Mouse (Mus musculus) brown adipose tissue, adult 24 weeks (tissue): ENCODE measurements around the gene Trim2. TPM values are rescaled to one million over a fixed set of nuclear protein-coding genes. Genes with fewer than 3 reads are reported as not detected.

Experiments used
- H3K27ac ChIP-seq: fragments of 200-500 bp; replicated peaks from 2 replicates; pipeline ENCODE4 v1.5.1; 2012; ENCODE audit warnings: low read depth, mild to moderate bottlenecking, low read length
- H3K4me1 ChIP-seq: fragments of 200-500 bp; 2 replicates; pipeline ENCODE4 v1.6.1; 2012; ENCODE audit warnings: low read length, mixed read lengths; ENCODE audit not compliant: control insufficient read depth, insufficient read depth, insufficient read length
- H3K4me3 ChIP-seq: fragments of 200-500 bp; 2 replicates; pipeline ENCODE4 v1.5.1; 2012; ENCODE audit warnings: low read depth, mild to moderate bottlenecking, low read length, moderate library complexity; ENCODE audit not compliant: insufficient read depth
- polyA plus RNA-seq: library from polyadenylated mRNA; stranded (reverse); fragments of >200 nt; gene quantifications from 2 replicates; pipeline ENCODE4 v1.2.4, GENCODE M21; 2012; ENCODE audit not compliant: missing spikeins, insufficient read depth, insufficient read length

The Trim2 gene
- polyA plus RNA-seq, 1 experiment = 14.2 TPM

DNA sequence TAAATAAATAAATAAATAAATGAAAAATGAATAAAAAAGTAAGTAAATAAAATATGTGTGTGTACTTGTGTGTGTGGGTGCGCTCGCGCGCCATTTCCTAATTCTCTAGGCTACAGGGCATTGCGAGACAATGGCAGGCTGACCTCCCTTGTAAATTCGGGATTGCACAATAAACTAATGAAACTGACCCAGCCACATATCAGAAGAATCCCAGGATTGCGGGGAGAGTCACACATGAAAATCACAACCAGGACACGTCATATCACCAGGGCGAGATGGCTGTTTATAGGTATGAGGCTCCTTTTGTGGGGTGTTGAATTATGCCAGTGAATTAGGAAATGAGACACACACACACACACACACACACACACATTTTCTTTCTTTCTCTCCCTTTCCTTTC lies 107.2 kb downstream of the Trim2 start:
- H3K4me3 ChIP-seq = no peak overlapping the region
- H3K4me1 ChIP-seq = no peaks in the 10 kb centered on the region
- no peak overlapping the region for H3K27ac ChIP-seq

DNA sequence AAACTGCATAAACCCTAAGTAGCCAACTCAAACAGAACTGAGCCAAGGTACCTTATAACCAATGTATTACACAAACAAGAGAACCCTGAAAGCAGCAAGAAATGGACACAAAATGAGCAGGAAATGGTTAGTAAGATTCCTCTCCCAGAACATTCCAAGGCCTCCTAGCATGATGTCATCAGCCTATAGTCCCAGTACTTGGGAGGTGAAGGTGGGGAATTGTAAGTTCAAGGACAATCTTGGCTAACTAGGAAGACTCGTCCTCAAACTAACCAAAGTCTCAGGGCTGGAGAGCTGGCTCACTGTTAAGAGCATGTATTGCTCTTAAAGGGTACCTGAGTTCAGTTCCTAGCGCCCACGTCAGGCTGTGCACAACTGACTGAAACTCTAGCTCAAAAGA lies 108.4 kb downstream of the Trim2 start:
- Histone ChIP-seq H3K4me1 (no peaks in the 10 kb centered on the region), H3K27ac (no peak overlapping the region), H3K4me3 (no peak overlapping the region)

DNA sequence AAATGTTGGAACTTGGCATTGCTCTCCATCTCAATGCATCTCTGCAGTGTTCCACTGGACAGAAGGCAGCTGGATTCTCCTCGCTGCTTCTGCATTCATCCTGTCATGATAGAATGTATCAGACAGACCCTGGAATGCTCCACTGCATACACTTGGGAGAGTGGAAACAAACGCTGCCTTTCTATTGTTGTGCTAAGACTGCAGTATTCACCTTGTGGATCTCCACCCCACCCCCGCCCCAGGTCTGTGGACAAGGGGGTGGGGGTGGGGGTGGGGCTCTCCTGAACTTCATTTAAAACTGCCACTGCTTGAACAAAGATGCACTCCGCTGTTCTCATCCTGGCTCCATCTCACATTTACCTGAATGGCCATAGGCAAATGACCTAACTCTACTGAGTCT lies 112.8 kb downstream of the Trim2 start:
- no peak overlapping the region for H3K27ac ChIP-seq
- no peaks in the 10 kb centered on the region for H3K4me1 ChIP-seq
- H3K4me3 ChIP-seq = no peak overlapping the region

DNA sequence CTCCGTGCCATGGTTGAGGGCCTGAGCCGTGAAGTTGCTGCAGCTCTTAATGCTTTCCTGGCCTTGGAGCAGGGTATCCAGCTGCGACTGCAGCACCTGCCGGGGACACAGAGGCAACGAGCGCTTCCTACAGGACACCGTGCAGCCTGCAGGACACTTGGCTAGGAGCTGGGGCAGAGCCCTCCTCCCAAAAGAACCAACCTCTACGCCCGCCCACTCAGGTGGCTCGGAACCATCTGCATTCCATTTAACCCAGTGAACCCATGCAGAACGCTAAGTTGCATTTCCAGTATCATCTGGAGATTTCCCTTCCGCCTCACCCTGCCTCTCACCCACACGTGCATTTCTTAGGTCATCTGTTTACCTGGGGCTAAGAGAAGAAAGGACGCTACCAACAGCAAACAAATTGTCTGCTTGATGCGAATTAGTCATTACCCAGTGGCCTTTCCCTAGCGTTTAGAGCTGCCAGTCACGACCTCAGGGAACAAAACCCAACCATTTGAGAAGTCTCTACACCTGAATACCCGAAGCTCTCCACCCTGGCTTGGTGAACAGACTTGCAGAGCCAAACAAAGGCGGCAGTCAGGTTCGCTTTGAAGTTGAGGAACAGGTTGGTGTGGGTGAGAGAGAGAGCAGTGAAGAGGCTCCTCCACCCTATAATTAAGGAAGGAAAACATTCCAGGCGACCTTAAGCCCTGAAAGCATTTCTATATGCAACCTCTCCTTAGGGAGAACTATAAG lies 115.4 kb downstream of the Trim2 start:
- peak overlapping the region; percentile 45 for H3K4me3 ChIP-seq
- no peak overlapping the region for H3K27ac ChIP-seq
- H3K4me1 ChIP-seq = no peaks in the 10 kb centered on the region

GRCm38 (mm10) chr3:84190513-84191061 lies 116.1 kb downstream of the Trim2 start:
- H3K27ac ChIP-seq = no peak overlapping the region
- peak overlapping the region; percentile 45 for H3K4me3 ChIP-seq
- no peaks in the 10 kb centered on the region for H3K4me1 ChIP-seq

DNA sequence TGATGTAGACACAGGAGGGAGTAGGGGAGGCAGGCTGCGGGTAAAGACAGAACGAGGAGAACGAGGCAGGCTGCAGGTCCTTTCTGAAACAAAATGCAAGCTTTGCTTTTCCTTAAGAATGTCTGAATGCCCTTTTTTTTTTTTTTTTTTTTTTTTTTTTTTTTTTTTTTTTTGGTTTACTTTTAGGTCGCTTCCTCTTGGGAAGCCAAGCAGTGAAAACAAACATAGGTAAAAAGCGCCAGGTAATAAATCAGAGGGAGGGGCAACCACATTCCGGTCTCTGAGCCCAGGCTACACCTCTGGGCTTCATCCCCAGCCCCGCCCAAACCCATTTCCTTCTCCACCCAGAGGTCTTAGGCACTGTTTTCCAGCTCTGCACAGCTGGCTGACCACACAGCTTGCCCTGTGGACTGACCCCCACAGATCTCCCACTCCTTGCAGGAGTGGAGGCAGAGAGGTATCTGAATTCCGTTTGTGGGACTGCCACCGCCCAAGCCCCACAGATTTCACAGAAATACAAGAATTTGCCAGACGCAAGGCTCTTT lies 117.0 kb downstream of the Trim2 start:
- no peaks in the 10 kb centered on the region for H3K4me1 ChIP-seq
- H3K27ac ChIP-seq = no peak overlapping the region
- peak overlapping the region; percentile 45 for H3K4me3 ChIP-seq

DNA sequence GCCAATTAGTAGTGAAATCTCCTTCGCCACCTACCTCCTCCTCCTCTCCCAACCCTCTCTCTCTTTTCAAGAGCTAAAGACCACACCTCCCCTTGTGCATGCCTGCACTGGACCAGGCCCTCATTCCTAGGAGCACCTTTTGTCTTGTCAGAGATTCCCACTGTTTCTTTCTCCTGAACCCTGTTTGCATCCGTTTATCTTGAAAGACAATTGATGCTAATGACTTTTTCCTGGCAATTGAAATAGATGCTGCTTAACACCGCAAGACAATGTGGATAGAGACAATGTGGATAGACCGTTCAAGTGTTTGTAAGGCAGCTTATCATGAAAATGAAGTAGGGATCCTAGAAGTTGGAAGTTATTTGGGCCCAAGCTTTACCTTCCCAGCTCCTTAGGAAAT lies 125.0 kb downstream of the Trim2 start:
- Histone ChIP-seq H3K4me3 (no peak overlapping the region), H3K4me1 (peaks cover 5% of the 10 kb centered on the region; the same call in 1 of the 2 replicates), H3K27ac (no peak overlapping the region)

DNA sequence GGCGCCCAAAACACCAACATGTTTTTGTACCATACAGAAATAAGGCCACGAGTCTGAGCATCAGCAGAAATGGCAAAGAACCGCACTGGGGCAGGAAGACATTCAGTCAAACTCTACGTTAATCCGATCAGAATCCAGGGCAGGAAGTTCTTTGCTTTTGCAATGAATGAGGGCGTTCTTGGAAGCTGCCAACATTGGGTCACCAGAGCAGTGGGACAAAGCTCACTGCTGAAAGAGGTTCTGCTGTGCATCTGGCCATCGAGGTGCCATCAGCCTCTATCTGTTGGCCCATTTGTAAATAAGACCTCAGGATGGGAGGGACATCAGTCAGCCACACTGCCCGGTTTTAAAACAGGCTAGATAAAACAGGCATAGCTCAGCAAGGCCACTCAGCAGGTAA lies 125.6 kb downstream of the Trim2 start:
- H3K4me1 ChIP-seq = peaks cover 5% of the 10 kb centered on the region; the same call in 1 of the 2 replicates
- H3K27ac ChIP-seq = no peak overlapping the region
- H3K4me3 ChIP-seq = no peak overlapping the region

- no peak overlapping the region for H3K27ac ChIP-seq
- no peak overlapping the region for H3K4me3 ChIP-seq
- H3K4me1 ChIP-seq = peaks cover 5% of the 10 kb centered on the region; the same call in 1 of the 2 replicates
These were observed 126.4 kb downstream of the Trim2 start for GRCm38 (mm10) chr3:84180304-84180703.

GRCm38 (mm10) chr3:84177834-84178233 lies 128.8 kb downstream of the Trim2 start:
- Histone ChIP-seq H3K27ac (no peak overlapping the region), H3K4me1 (peaks cover 5% of the 10 kb centered on the region; the same call in 1 of the 2 replicates), H3K4me3 (no peak overlapping the region)

- no peaks in the 10 kb centered on the region for H3K4me1 ChIP-seq
- no peak overlapping the region for H3K4me3 ChIP-seq
- no peak overlapping the region for H3K27ac ChIP-seq
These were observed 131.1 kb downstream of the Trim2 start for GRCm38 (mm10) chr3:84175337-84176315.

- Histone ChIP-seq H3K4me3 (no peak within 1 kb of the TSS), H3K4me1 (no peaks in the 10 kb centered on the region), H3K27ac (no peak within 1 kb of the TSS)
These were observed 133.0 kb downstream of the Trim2 start, which contains the start of gene Gm6525 for GRCm38 (mm10) chr3:84173581-84174154. Gene Gm6525, plus strand, starts transcription at chr3:84174104.

DNA sequence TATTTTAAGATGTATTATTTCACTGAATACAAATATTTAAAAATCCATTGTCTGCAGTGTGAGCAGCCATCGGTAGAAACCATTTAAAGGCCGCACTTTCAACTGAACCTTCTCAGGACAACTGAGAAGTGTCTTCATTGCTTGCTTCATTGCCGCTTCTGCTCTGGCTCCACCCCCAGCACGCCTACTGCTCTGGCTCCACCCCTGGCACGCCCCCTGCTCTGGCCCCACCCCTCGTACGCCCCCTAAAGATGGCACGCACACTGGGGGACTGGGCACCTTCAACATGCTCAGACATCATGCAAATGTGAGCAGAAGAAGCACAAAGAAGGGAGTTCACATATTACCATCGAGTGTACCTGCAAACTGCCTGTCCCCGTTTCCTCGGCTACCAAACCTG lies 134.3 kb downstream of the Trim2 start:
- Histone ChIP-seq H3K4me3 (no peak overlapping the region), H3K27ac (no peak overlapping the region), H3K4me1 (no peaks in the 10 kb centered on the region)

GRCm38 (mm10) chr3:84169393-84170005 lies 137.2 kb downstream of the Trim2 start:
- Histone ChIP-seq H3K4me1 (no peaks in the 10 kb centered on the region), H3K4me3 (no peak overlapping the region), H3K27ac (no peak overlapping the region)
